Mouse (Mus musculus): Measurements from ENCODE around the gene B3gat3. TPM values are rescaled to one million over a fixed set of nuclear protein-coding genes. Genes with fewer than 3 reads are reported as not detected.
A peak's percentile ranks its signal among the peaks of the same experiment; 100 is the strongest.

The B3gat3 gene
- polyA plus RNA-seq, 1 experiment from 2014 or later = 39.8 TPM

DNA sequence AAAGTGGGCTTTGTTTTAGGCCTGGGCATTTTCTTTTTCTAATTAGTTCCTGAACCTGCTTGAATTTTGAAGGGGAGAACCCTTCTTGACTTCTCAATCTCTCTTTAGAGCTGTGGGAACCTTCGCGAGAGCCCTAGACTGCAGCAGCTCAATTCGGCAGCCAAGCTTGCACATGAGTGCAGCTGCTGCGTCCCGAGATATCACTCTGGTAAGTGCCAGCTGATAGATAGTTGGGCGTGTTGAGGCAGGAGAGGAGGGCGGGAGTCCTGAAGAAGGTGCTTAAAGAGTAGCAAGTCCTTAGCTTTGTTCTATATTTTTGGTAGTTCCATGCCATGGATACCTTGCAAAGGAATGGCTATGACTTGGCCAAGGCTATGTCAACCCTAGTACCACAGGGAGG lies 26.8 kb downstream of the B3gat3 start:
- Histone ChIP-seq H3K36me3 (peaks cover 63% of the 10 kb centered on the region), H3K27ac (no peak overlapping the region), H3K4me1 (peaks cover 25% of the 10 kb centered on the region), H3K27me3 (replicated peaks) (no peaks in the 10 kb centered on the region), H3K9ac (no peak overlapping the region), H3K4me3 (replicated peaks) (no peak overlapping the region), H3K4me2 (no peak overlapping the region), H3K9me3 (no peaks in the 10 kb centered on the region)
- WGBS = 79% methylated on average over 7 of the region's 7 CpGs
- no peak for ATAC-seq (ENCODE audit: insufficient read depth, low FRiP score, low read depth)

GRCm38 (mm10) chr19:8950190-8950589 lies 30.0 kb downstream of the B3gat3 start:
- Histone ChIP-seq H3K4me3 (replicated peaks) (no peak overlapping the region), H3K9ac (no peak overlapping the region), H3K27me3 (replicated peaks) (no peaks in the 10 kb centered on the region), H3K9me3 (no peaks in the 10 kb centered on the region), H3K4me1 (peaks cover 20% of the 10 kb centered on the region), H3K4me2 (no peak overlapping the region), H3K36me3 (peaks cover 61% of the 10 kb centered on the region), H3K27ac (no peak overlapping the region)
- no peak for ATAC-seq (ENCODE audit: insufficient read depth, low FRiP score, low read depth)
- 88% methylated on average over 5 of the region's 5 CpGs for WGBS

GRCm38 (mm10) chr19:8952241-8952640 lies 32.1 kb downstream of the B3gat3 start:
- ATAC-seq (ENCODE audit: insufficient read depth, low FRiP score, low read depth) = no peak
- Histone ChIP-seq H3K9ac (no peak overlapping the region), H3K4me1 (peaks cover 16% of the 10 kb centered on the region; the same call in 1 of the 2 replicates), H3K4me2 (no peak overlapping the region), H3K27me3 (replicated peaks) (no peaks in the 10 kb centered on the region), H3K4me3 (replicated peaks) (no peak overlapping the region), H3K27ac (peak overlapping the region; percentile 83; the same call in 1 of the 2 replicates), H3K9me3 (no peaks in the 10 kb centered on the region), H3K36me3 (peaks cover 48% of the 10 kb centered on the region)
- WGBS = 91% methylated on average over 9 of the region's 9 CpGs

GRCm38 (mm10) chr19:8953135-8954039 lies 33.2 kb downstream of the B3gat3 start, which contains the start of gene Tut1:
Gene Tut1, plus strand, starts transcription at chr19:8953847.
- WGBS = 3% methylated on average over 46 of the region's 46 CpGs
- H3K9ac ChIP-seq = peak within 1 kb of the TSS; percentile 77
- H3K27ac ChIP-seq = peak within 1 kb of the TSS; percentile 83
- H3K4me2 ChIP-seq = peak within 1 kb of the TSS; percentile 79
- ATAC-seq (ENCODE audit: insufficient read depth, low FRiP score, low read depth) = peak; percentile 95
- no peaks in the 10 kb centered on the region for H3K9me3 ChIP-seq
- H3K27me3 ChIP-seq (replicated peaks) = no peaks in the 10 kb centered on the region
- H3K4me3 ChIP-seq (replicated peaks) = peak within 1 kb of the TSS; percentile 92
- H3K36me3 ChIP-seq = peaks cover 36% of the 10 kb centered on the region
- H3K4me1 ChIP-seq = peaks cover 16% of the 10 kb centered on the region; the same call in 1 of the 2 replicates

- no peaks in the 10 kb centered on the region for H3K9me3 ChIP-seq
- peaks cover 31% of the 10 kb centered on the region for H3K36me3 ChIP-seq
- H3K4me3 ChIP-seq (replicated peaks) = peak overlapping the region; percentile 92
- H3K27ac ChIP-seq = peak overlapping the region; percentile 82
- H3K27me3 ChIP-seq (replicated peaks) = no peaks in the 10 kb centered on the region
- peak overlapping the region; percentile 77 for H3K9ac ChIP-seq
- ATAC-seq (ENCODE audit: insufficient read depth, low FRiP score, low read depth) = no peak
- 10% methylated on average over 9 of the region's 9 CpGs for WGBS
- H3K4me1 ChIP-seq = peaks cover 16% of the 10 kb centered on the region; the same call in 1 of the 2 replicates
- peak overlapping the region; percentile 79 for H3K4me2 ChIP-seq
These were observed 34.0 kb downstream of the B3gat3 start for GRCm38 (mm10) chr19:8954171-8954570.

DNA sequence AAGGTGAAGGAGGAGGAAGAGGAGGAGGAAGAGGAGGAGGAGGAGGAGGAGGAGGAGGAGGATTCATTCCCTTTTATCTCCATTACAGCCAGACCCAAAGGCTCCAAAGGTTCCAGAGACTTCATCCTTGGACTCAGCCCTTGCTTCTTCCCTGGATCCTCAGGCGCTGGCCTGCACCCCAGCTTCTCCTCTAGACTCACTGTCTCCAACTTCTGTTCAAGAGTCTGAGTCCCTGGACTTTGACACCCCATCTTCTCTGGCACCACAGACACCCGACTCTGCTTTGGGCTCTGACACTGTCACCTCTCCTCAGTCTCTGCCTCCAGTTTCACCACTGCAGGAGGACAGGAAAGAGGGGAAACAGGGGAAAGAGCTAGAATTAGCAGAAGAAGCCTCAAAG lies 42.1 kb downstream of the B3gat3 start:
- Histone ChIP-seq H3K27ac (no peak overlapping the region), H3K9ac (no peak overlapping the region), H3K27me3 (replicated peaks) (no peaks in the 10 kb centered on the region), H3K4me1 (peaks cover 6% of the 10 kb centered on the region; the same call in 1 of the 2 replicates), H3K36me3 (peaks cover 62% of the 10 kb centered on the region), H3K4me3 (replicated peaks) (no peak overlapping the region), H3K9me3 (no peaks in the 10 kb centered on the region), H3K4me2 (no peak overlapping the region)
- 81% methylated on average over 2 of the region's 2 CpGs for WGBS
- no peak for ATAC-seq (ENCODE audit: insufficient read depth, low FRiP score, low read depth)

GRCm38 (mm10) chr19:8965075-8965474 lies 44.9 kb downstream of the B3gat3 start:
- H3K9ac ChIP-seq = no peak overlapping the region

DNA sequence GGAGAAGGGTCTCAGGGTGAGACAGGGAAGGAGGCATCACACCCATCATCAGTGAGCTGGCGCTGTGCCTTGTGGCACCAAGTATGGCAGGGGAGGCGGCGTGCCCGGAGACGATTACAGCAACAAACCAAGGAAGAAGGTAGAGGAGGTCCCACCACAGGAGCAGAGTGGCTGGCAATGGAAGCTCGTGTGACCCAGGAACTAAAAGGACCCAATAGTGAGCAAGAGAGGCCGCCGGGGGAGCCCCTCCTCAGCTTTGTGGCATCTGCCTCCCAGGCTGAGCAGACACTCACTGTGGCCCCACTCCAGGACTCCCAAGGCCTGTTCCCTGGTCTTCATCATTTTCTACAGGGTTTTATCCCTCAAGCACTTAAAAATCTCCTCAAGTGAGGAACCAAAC lies 45.6 kb downstream of the B3gat3 start:
- Histone ChIP-seq H3K4me2 (peak overlapping the region; percentile 60), H3K4me1 (peaks cover 6% of the 10 kb centered on the region; the same call in 1 of the 2 replicates), H3K9me3 (no peaks in the 10 kb centered on the region), H3K27ac (peak overlapping the region; percentile 95), H3K27me3 (replicated peaks) (no peaks in the 10 kb centered on the region), H3K9ac (0 out of 2 replicates have a peak overlapping the region, but pooled peaks have one; percentile 26), H3K36me3 (peaks cover 60% of the 10 kb centered on the region), H3K4me3 (replicated peaks) (peak overlapping the region; percentile 82)
- ATAC-seq (ENCODE audit: insufficient read depth, low FRiP score, low read depth) = no peak
- WGBS = 68% methylated on average over 8 of the region's 8 CpGs

More at GRCm38 (mm10) chr19:8965075-8965474, 44.9 kb downstream of the B3gat3 start:
- H3K27ac ChIP-seq = no peak overlapping the region
- peaks cover 6% of the 10 kb centered on the region; the same call in 1 of the 2 replicates for H3K4me1 ChIP-seq
- no peak overlapping the region for H3K4me2 ChIP-seq
- 83% methylated on average over 11 of the region's 11 CpGs for WGBS
- H3K36me3 ChIP-seq = peaks cover 60% of the 10 kb centered on the region
- no peak for ATAC-seq (ENCODE audit: insufficient read depth, low FRiP score, low read depth)
- H3K9me3 ChIP-seq = no peaks in the 10 kb centered on the region
- no peaks in the 10 kb centered on the region for H3K27me3 ChIP-seq (replicated peaks)
- no peak overlapping the region for H3K4me3 ChIP-seq (replicated peaks)

GRCm38 (mm10) chr19:8966198-8966589 lies 46.0 kb downstream of the B3gat3 start:
- Histone ChIP-seq H3K27me3 (replicated peaks) (no peaks in the 10 kb centered on the region), H3K4me1 (peaks cover 6% of the 10 kb centered on the region; the same call in 1 of the 2 replicates), H3K9me3 (no peaks in the 10 kb centered on the region), H3K27ac (peak overlapping the region; percentile 95), H3K9ac (peak overlapping the region; percentile 53; the same call in 1 of the 2 replicates), H3K36me3 (peaks cover 62% of the 10 kb centered on the region), H3K4me3 (replicated peaks) (peak overlapping the region; percentile 82), H3K4me2 (peak overlapping the region; percentile 60)
- no peak for ATAC-seq (ENCODE audit: insufficient read depth, low FRiP score, low read depth)
- WGBS = 29% methylated on average over 5 of the region's 5 CpGs

GRCm38 (mm10) chr19:8966590-8967372 lies 46.6 kb downstream of the B3gat3 start, which contains the start of gene Eef1g:
Gene Eef1g, plus strand, starts transcription at chr19:8967041.
- Histone ChIP-seq H3K4me1 (peaks cover 6% of the 10 kb centered on the region; the same call in 1 of the 2 replicates), H3K36me3 (peaks cover 62% of the 10 kb centered on the region), H3K9ac (peak within 1 kb of the TSS; percentile 87), H3K27me3 (replicated peaks) (no peaks in the 10 kb centered on the region), H3K27ac (peak within 1 kb of the TSS; percentile 95), H3K9me3 (no peaks in the 10 kb centered on the region), H3K4me2 (peak within 1 kb of the TSS; percentile 78), H3K4me3 (replicated peaks) (peak within 1 kb of the TSS; percentile 82)
- ATAC-seq (ENCODE audit: insufficient read depth, low FRiP score, low read depth) = peak; percentile 99
- under 1% methylated on average over 52 of the region's 52 CpGs for whole genome bisulfite sequencing

DNA sequence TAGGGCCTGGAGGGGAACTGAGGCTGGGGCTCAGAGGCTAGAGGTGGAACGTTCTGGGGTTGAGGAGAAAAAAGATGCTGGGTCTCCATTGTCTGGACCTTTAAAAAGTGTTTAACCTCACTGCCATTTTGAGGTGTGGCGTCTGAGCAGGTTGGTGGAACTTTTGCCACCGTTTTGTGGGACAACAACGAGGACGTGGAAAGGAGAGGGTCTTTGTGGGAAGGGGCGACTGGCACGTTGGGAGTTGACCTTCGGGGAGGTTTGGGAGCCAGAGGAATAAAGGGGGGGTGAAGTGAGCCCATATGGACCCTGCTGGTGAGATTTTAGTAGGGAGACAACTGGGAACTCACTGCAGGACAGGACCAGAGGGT lies 47.2 kb downstream of the B3gat3 start:
- Histone ChIP-seq H3K9me3 (no peaks in the 10 kb centered on the region), H3K36me3 (peaks cover 63% of the 10 kb centered on the region), H3K4me2 (peak overlapping the region; percentile 78), H3K4me3 (replicated peaks) (peak overlapping the region; percentile 82), H3K27ac (peak overlapping the region; percentile 72), H3K9ac (peak overlapping the region; percentile 87), H3K4me1 (peaks cover 6% of the 10 kb centered on the region; the same call in 1 of the 2 replicates), H3K27me3 (replicated peaks) (no peaks in the 10 kb centered on the region)
- under 1% methylated on average over 8 of the region's 8 CpGs for WGBS
- no peak for ATAC-seq (ENCODE audit: insufficient read depth, low FRiP score, low read depth)

All from stomach, embryonic 15.5 days (tissue).